Mouse (Mus musculus): ENCODE results near the gene Olfr1029. TPM values are rescaled to one million over a fixed set of nuclear protein-coding genes. Genes with fewer than 3 reads are reported as not detected.

Olfr1029 gene
- polyA plus RNA-seq, 1 experiment from 2014 or later, result not detected

Other genes with a start within 250 kb of the Olfr1029 start
- gene Olfr1012, start 211.1 kb upstream of the Olfr1029 start, polyA plus RNA-seq (2014; fragmentation: Nextera tagmentation; extraction: Ambion mirVana), result not detected in 2 replicates
- gene Olfr1013, start 206.8 kb upstream of the Olfr1029 start, polyA plus RNA-seq (2014; fragmentation: Nextera tagmentation; extraction: Ambion mirVana), result not detected in 2 replicates
- not detected in 2 replicates for gene Olfr1014, start 201.2 kb upstream of the Olfr1029 start, polyA plus RNA-seq (2014; fragmentation: Nextera tagmentation; extraction: Ambion mirVana)
- not detected in 2 replicates for gene Olfr1015, start 191.9 kb upstream of the Olfr1029 start, polyA plus RNA-seq (2014; fragmentation: Nextera tagmentation; extraction: Ambion mirVana)
- not detected in 2 replicates for gene Olfr1016, start 171.4 kb upstream of the Olfr1029 start, polyA plus RNA-seq (2014; fragmentation: Nextera tagmentation; extraction: Ambion mirVana)
- not detected in 2 replicates for gene Olfr1018, start 155.4 kb upstream of the Olfr1029 start, polyA plus RNA-seq (2014; fragmentation: Nextera tagmentation; extraction: Ambion mirVana)
- not detected in 2 replicates for gene Olfr1019, start 128.4 kb upstream of the Olfr1029 start, polyA plus RNA-seq (2014; fragmentation: Nextera tagmentation; extraction: Ambion mirVana)
- gene Olfr1020, start 126.9 kb upstream of the Olfr1029 start, polyA plus RNA-seq (2014; fragmentation: Nextera tagmentation; extraction: Ambion mirVana), result not detected in 2 replicates
- not detected in 2 replicates for gene Olfr1022, start 105.3 kb upstream of the Olfr1029 start, polyA plus RNA-seq (2014; fragmentation: Nextera tagmentation; extraction: Ambion mirVana)
- gene Olfr1023, start 88.3 kb upstream of the Olfr1029 start, polyA plus RNA-seq (2014; fragmentation: Nextera tagmentation; extraction: Ambion mirVana), result not detected in 2 replicates
- gene Olfr1024, start 68.8 kb upstream of the Olfr1029 start, polyA plus RNA-seq (2014; fragmentation: Nextera tagmentation; extraction: Ambion mirVana), result not detected in 2 replicates
- not detected in 2 replicates for gene Olfr1025-ps1, start 58.7 kb upstream of the Olfr1029 start, polyA plus RNA-seq (2014; fragmentation: Nextera tagmentation; extraction: Ambion mirVana)
- gene Olfr1026, start 52.3 kb upstream of the Olfr1029 start, polyA plus RNA-seq (2014; fragmentation: Nextera tagmentation; extraction: Ambion mirVana), result not detected in 2 replicates
- not detected in 2 replicates for gene Olfr1028, start 23.5 kb upstream of the Olfr1029 start, polyA plus RNA-seq (2014; fragmentation: Nextera tagmentation; extraction: Ambion mirVana)
- gene Olfr1030, start 5.4 kb downstream of the Olfr1029 start, polyA plus RNA-seq (2014; fragmentation: Nextera tagmentation; extraction: Ambion mirVana), result not detected in 2 replicates
- not detected in 2 replicates for gene Olfr1031, start 16.4 kb downstream of the Olfr1029 start, polyA plus RNA-seq (2014; fragmentation: Nextera tagmentation; extraction: Ambion mirVana)
- not detected in 2 replicates for gene Olfr1032, start 31.6 kb downstream of the Olfr1029 start, polyA plus RNA-seq (2014; fragmentation: Nextera tagmentation; extraction: Ambion mirVana)
- gene Olfr1033, start 46.7 kb downstream of the Olfr1029 start, polyA plus RNA-seq (2014; fragmentation: Nextera tagmentation; extraction: Ambion mirVana), result 2.6 and 5.0 TPM in 2 replicates
- 0.07 TPM in 2 replicates for gene Olfr1034, start 72.0 kb downstream of the Olfr1029 start, polyA plus RNA-seq (2014; fragmentation: Nextera tagmentation; extraction: Ambion mirVana)
- gene Olfr1036, start 100.1 kb downstream of the Olfr1029 start, polyA plus RNA-seq (2014; fragmentation: Nextera tagmentation; extraction: Ambion mirVana), result not detected in 2 replicates
- gene Olfr1037, start 113.5 kb downstream of the Olfr1029 start, polyA plus RNA-seq (2014; fragmentation: Nextera tagmentation; extraction: Ambion mirVana), result not detected in 2 replicates
- not detected in 2 replicates for gene Olfr1039, start 162.0 kb downstream of the Olfr1029 start, polyA plus RNA-seq (2014; fragmentation: Nextera tagmentation; extraction: Ambion mirVana)
- gene Olfr1040, start 172.8 kb downstream of the Olfr1029 start, polyA plus RNA-seq (2014; fragmentation: Nextera tagmentation; extraction: Ambion mirVana), result not detected in 2 replicates
- gene Olfr1042, start 187.9 kb downstream of the Olfr1029 start, polyA plus RNA-seq (2014; fragmentation: Nextera tagmentation; extraction: Ambion mirVana), result not detected in 2 replicates
- gene Olfr1043, start 193.6 kb downstream of the Olfr1029 start, polyA plus RNA-seq (2014; fragmentation: Nextera tagmentation; extraction: Ambion mirVana), result not detected in 2 replicates
- gene Olfr1044, start 203.9 kb downstream of the Olfr1029 start, polyA plus RNA-seq (2014; fragmentation: Nextera tagmentation; extraction: Ambion mirVana), result not detected in 2 replicates
- gene Olfr52, start 211.8 kb downstream of the Olfr1029 start, polyA plus RNA-seq (2014; fragmentation: Nextera tagmentation; extraction: Ambion mirVana), result not detected in 2 replicates
- gene Olfr1045, start 229.1 kb downstream of the Olfr1029 start, polyA plus RNA-seq (2014; fragmentation: Nextera tagmentation; extraction: Ambion mirVana), result not detected in 2 replicates
- not detected in 2 replicates for gene Olfr1046, start 245.4 kb downstream of the Olfr1029 start, polyA plus RNA-seq (2014; fragmentation: Nextera tagmentation; extraction: Ambion mirVana)

Measured in stomach, embryonic 14.5 days (tissue).